ENCODE assay signal across 9 mouse cellular contexts in the genomic region with DNA sequence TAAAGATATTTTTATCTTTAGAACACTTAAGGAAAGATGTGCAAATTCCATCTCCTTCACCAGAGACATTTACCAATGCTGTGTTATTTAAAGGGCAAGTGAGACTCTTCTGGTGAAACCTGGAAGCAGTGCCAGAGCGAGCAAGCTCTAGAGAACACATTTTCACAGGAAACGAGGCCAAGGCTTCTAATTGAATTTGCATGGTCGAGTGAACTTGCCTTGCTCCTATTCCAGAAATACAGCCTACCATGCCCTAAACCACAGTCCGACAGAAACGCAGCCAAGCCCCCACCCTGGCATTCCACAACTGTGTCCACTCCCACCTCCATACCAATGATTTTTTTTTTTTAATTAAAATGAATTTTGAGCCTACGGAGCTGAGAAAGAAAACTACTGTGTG.
DNase-seq lines count a peak whose midpoint lies in the region; ATAC-seq and TF ChIP-seq lines count a peak whose summit lies in the region.
"Had no signal": no experiment of that assay in that cellular context is flagged by ENCODE, and none has a peak within 500 bp of the region (broad histone marks: within the 10 kb centered on the region; RNA-seq: fewer than 3 reads in every experiment).

No protein-coding gene starts in this region.

- no peak for ATAC-seq in midbrain, postnatal 0 days (ENCODE audit: low FRiP score)
- ATAC-seq in midbrain, embryonic 11.5 days (ENCODE audit: low FRiP score), result no peak

- no peaks in the 10 kb centered on the region for H3K27me3 ChIP-seq in midbrain, postnatal 0 days (ENCODE audit: insufficient read depth, low read length)
- no peaks in the 10 kb centered on the region for H3K27me3 ChIP-seq in midbrain, embryonic 11.5 days (ENCODE audit: control insufficient read depth, insufficient read depth, low read length)
- no peaks in the 10 kb centered on the region for H3K27me3 ChIP-seq in heart, adult 2 months (ENCODE audit: control insufficient read depth, insufficient read depth, low read length)
- H3K27me3 ChIP-seq: limb, embryonic 15.5 days had no signal

- H3K27ac ChIP-seq in midbrain, postnatal 0 days (ENCODE audit: low read depth, low read length), result no peak overlapping the region
- no peak overlapping the region for H3K27ac ChIP-seq in midbrain, embryonic 11.5 days (ENCODE audit: low read depth, low read length)
- H3K27ac ChIP-seq in heart, adult 2 months, result no peak overlapping the region

- H3K9ac ChIP-seq in midbrain, postnatal 0 days (replicated peaks; ENCODE audit: low read length, poor library complexity, severe bottlenecking), result no peak overlapping the region
- H3K9ac ChIP-seq in midbrain, embryonic 11.5 days (ENCODE audit: low read length), result no peak overlapping the region
- no peak overlapping the region for H3K9ac ChIP-seq in heart, adult 2 months (ENCODE audit: low read depth, low read length)
- H3K9ac ChIP-seq: limb, embryonic 15.5 days had no signal

- intact Hi-C loops in heart, adult 2 months (cut with DNase I), result no loop called here

- no peak for TF ChIP-seq CTCF in midbrain, postnatal 0 days (IDR thresholded peaks at IDR 0.05)
- TF ChIP-seq CTCF in heart, adult 2 months (IDR thresholded peaks at IDR 0.05), result no peak

- DNase-seq in midbrain, postnatal 0 days (ENCODE audit: low spot score), result peak; percentile 82
- DNase-seq in midbrain, embryonic 11.5 days (ENCODE audit: low spot score, missing footprints), result no peak
- peak; percentile 31 to 41 for DNase-seq in cerebellum, postnatal 36 days
- peak; percentile 35 for DNase-seq in kidney, adult 11 months
- peak; percentile 89 for DNase-seq in retina, embryonic 14.5 days (ENCODE audit: low spot score)
- DNase-seq in heart, adult 2 months, result no peak
- no peak for DNase-seq in urinary bladder, postnatal 4 days (ENCODE audit: low spot score in 2 of 2)
- no peak for DNase-seq in urinary bladder, adult 18-20 months (ENCODE audit: low spot score in 2 of 2)

- WGBS in midbrain, postnatal 0 days, result 32% methylated on average over 6 of the region's 6 CpGs
- 35% methylated on average over 6 of the region's 6 CpGs for WGBS in midbrain, embryonic 11.5 days
- WGBS in heart, adult 2 months, result 52% methylated on average over 6 of the region's 6 CpGs

- no peak for TF ChIP-seq EP300 in heart, adult 2 months (IDR thresholded peaks at IDR 0.05; ENCODE audit: insufficient read depth, low read depth, low read length)

- no peak overlapping the region for H3K4me2 ChIP-seq in midbrain, postnatal 0 days (ENCODE audit: low read depth, low read length, poor library complexity, severe bottlenecking)
- H3K4me2 ChIP-seq in midbrain, embryonic 11.5 days, result no peak overlapping the region
- H3K4me2 ChIP-seq: limb, embryonic 15.5 days had no signal

- H3K4me3 ChIP-seq in midbrain, postnatal 0 days (ENCODE audit: low read depth, low read length), result no peak overlapping the region
- no peak overlapping the region for H3K4me3 ChIP-seq in midbrain, embryonic 11.5 days (ENCODE audit: low read depth, low read length)
- H3K4me3 ChIP-seq in heart, adult 2 months, result no peak overlapping the region
- H3K4me3 ChIP-seq: limb, embryonic 15.5 days had no signal

- H3K9me3 ChIP-seq in midbrain, postnatal 0 days (ENCODE audit: low read length), result no peaks in the 10 kb centered on the region
- no peaks in the 10 kb centered on the region for H3K9me3 ChIP-seq in midbrain, embryonic 11.5 days (ENCODE audit: control insufficient read depth, low read length)
- H3K9me3 ChIP-seq: limb, embryonic 15.5 days had no signal

- H3K4me1 ChIP-seq in midbrain, postnatal 0 days (ENCODE audit: insufficient read depth, low read length), result no peaks in the 10 kb centered on the region
- 0 out of 2 replicates have a peak, but pooled peaks cover 2% of the 10 kb centered on the region for H3K4me1 ChIP-seq in midbrain, embryonic 11.5 days (ENCODE audit: control insufficient read depth, insufficient read depth, low read length)
- no peaks in the 10 kb centered on the region for H3K4me1 ChIP-seq in heart, adult 2 months (ENCODE audit: control insufficient read depth, insufficient read depth, low read length)

- no peaks in the 10 kb centered on the region for H3K79me2 ChIP-seq in heart, adult 2 months (replicated peaks; ENCODE audit: control insufficient read depth, insufficient read depth, low read length)

- H3K36me3 ChIP-seq in midbrain, postnatal 0 days (ENCODE audit: insufficient read depth, low read length), result no peaks in the 10 kb centered on the region
- H3K36me3 ChIP-seq in midbrain, embryonic 11.5 days (ENCODE audit: control insufficient read depth, insufficient read depth, low read length), result no peaks in the 10 kb centered on the region
- no peaks in the 10 kb centered on the region for H3K36me3 ChIP-seq in heart, adult 2 months (ENCODE audit: control insufficient read depth, insufficient read depth, low read length)
- H3K36me3 ChIP-seq: limb, embryonic 15.5 days had no signal

- TF ChIP-seq POLR2A in heart, adult 2 months (IDR thresholded peaks at IDR 0.05; ENCODE audit: insufficient read depth, low read depth, low read length), result no peak

Comparison
In these comparisons a context has a peak if more than half of its experiments do, and no peak if none do; other contexts are left out.
1. DNase-seq: peak in midbrain, postnatal 0 days (single experiment), cerebellum, postnatal 36 days (2 of 2), kidney, adult 11 months (single experiment) and retina, embryonic 14.5 days (single experiment); none in midbrain, embryonic 11.5 days (single experiment), heart, adult 2 months (0 of 2), urinary bladder, postnatal 4 days (0 of 2) and urinary bladder, adult 18-20 months (0 of 2).